Comparison of ENCODE assay signal across 12 mouse cellular contexts in genomic region chr11:95211031-95211425, GRCm38 (mm10). TPM values are rescaled to one million over a fixed set of nuclear protein-coding genes. Genes with fewer than 3 reads are reported as not detected.
DNase-seq lines count a peak whose midpoint lies in the region; ATAC-seq and TF ChIP-seq lines count a peak whose summit lies in the region.
"Had no signal": no experiment of that assay in that cellular context is flagged by ENCODE, and none has a peak within 500 bp of the region (broad histone marks: within the 10 kb centered on the region; RNA-seq: fewer than 3 reads in every experiment).

No protein-coding gene starts in this region.

- no peak for ATAC-seq in heart, embryonic 14.5 days (ENCODE audit: insufficient number of reproducible peaks, insufficient read depth, low FRiP score, low read depth)
- no peak for ATAC-seq in forebrain, postnatal 0 days
- ATAC-seq in liver, embryonic 13.5 days (ENCODE audit: low read depth) = peak; percentile 22; the same call in 1 of the 2 replicates

- peak overlapping the region; percentile 43; the same call in 1 of the 2 replicates for H3K9ac ChIP-seq in heart, embryonic 14.5 days (ENCODE audit: low read length)
- no peak overlapping the region for H3K9ac ChIP-seq in forebrain, postnatal 0 days
- H3K9ac ChIP-seq in liver, embryonic 13.5 days = no peak overlapping the region

- intact Hi-C loops in heart, postnatal 36 days (cut with DNase I) = no loop called here

- H3K4me1 ChIP-seq in heart, embryonic 14.5 days (ENCODE audit: control insufficient read depth in 2 of 2, insufficient read depth in 2 of 2, low read length in 2 of 2) = peaks cover 2 to 8% of the 10 kb centered on the region in 2 experiments; a peak in 3 of 4 replicates
- no peaks in the 10 kb centered on the region for H3K4me1 ChIP-seq in forebrain, postnatal 0 days (ENCODE audit: insufficient read depth)
- peaks cover 5% of the 10 kb centered on the region; the same call in 1 of the 2 replicates for H3K4me1 ChIP-seq in liver, embryonic 13.5 days (replicated peaks)

- no peak for TF ChIP-seq CTCF in forebrain, postnatal 0 days (IDR thresholded peaks at IDR 0.05; ENCODE audit: low read depth)

- no peak for DNase-seq in heart, postnatal 36 days
- peak; percentile 35 for DNase-seq in MN1 (ENCODE audit: low spot score)
- DNase-seq in forebrain, postnatal 0 days = no peak
- DNase-seq in liver, embryonic 13.5 days = no peak
- DNase-seq in cerebellum, adult 18-20 months = no peak
- DNase-seq in frontal cortex, postnatal 25 days (ENCODE audit: low spot score in 2 of 2) = no peak
- no peak for DNase-seq in urinary bladder, adult 18-20 months (ENCODE audit: low spot score in 2 of 2)
- DNase-seq: cerebellum, postnatal 36 days; gastrocnemius, postnatal 36 days had no signal

- 22% methylated on average over 5 of the region's 5 CpGs for WGBS in heart, embryonic 14.5 days
- WGBS in forebrain, postnatal 0 days = 31% methylated on average over 5 of the region's 5 CpGs
- WGBS in liver, embryonic 13.5 days (ENCODE audit: insufficient replicate concordance) = 27% methylated on average over 5 of the region's 5 CpGs

- H3K9me3 ChIP-seq in heart, embryonic 14.5 days (ENCODE audit: control insufficient read depth, low read length) = no peaks in the 10 kb centered on the region
- no peaks in the 10 kb centered on the region for H3K9me3 ChIP-seq in forebrain, postnatal 0 days (ENCODE audit: low read length)
- H3K9me3 ChIP-seq in liver, embryonic 13.5 days (replicated peaks) = no peaks in the 10 kb centered on the region

- no peaks in the 10 kb centered on the region for H3K36me3 ChIP-seq in heart, embryonic 14.5 days (ENCODE audit: control insufficient read depth, insufficient read depth, low read length)
- H3K36me3 ChIP-seq in forebrain, postnatal 0 days (ENCODE audit: insufficient read depth) = no peaks in the 10 kb centered on the region
- H3K36me3 ChIP-seq in liver, embryonic 13.5 days = no peaks in the 10 kb centered on the region

- H3K4me3 ChIP-seq in heart, embryonic 14.5 days (ENCODE audit: control insufficient read depth in 1 of 2, insufficient read depth in 1 of 2, low read depth in 1 of 2, low read length in 2 of 2) = peak overlapping the region in 1 of 2 experiments; percentile 28; a peak in 1 of 4 replicates
- H3K4me3 ChIP-seq in forebrain, postnatal 0 days (ENCODE audit: low read depth, low read length) = no peak overlapping the region
- H3K4me3 ChIP-seq in liver, embryonic 13.5 days (replicated peaks) = no peak overlapping the region

- H3K27me3 ChIP-seq in heart, embryonic 14.5 days (ENCODE audit: control insufficient read depth, insufficient read depth, low read length) = peaks cover 17% of the 10 kb centered on the region
- no peaks in the 10 kb centered on the region for H3K27me3 ChIP-seq in forebrain, postnatal 0 days (ENCODE audit: insufficient read depth, low read length)
- peaks cover 34% of the 10 kb centered on the region; the same call in 1 of the 2 replicates for H3K27me3 ChIP-seq in liver, embryonic 13.5 days

- H3K27ac ChIP-seq in heart, embryonic 14.5 days (replicated peaks in 1 of 2; ENCODE audit: control insufficient read depth in 1 of 2, insufficient read depth in 1 of 2, low read depth in 2 of 2, low read length in 2 of 2) = no peak overlapping the region
- H3K27ac ChIP-seq in forebrain, postnatal 0 days (ENCODE audit: low read depth, low read length) = no peak overlapping the region
- H3K27ac ChIP-seq in liver, embryonic 13.5 days = no peak overlapping the region

- H3K4me2 ChIP-seq in heart, embryonic 14.5 days (ENCODE audit: low read length) = peak overlapping the region; percentile 73
- H3K4me2 ChIP-seq in forebrain, postnatal 0 days (ENCODE audit: low read depth) = peak overlapping the region; percentile 42; the same call in 1 of the 2 replicates
- H3K4me2 ChIP-seq in liver, embryonic 13.5 days = peak overlapping the region; percentile 47; the same call in 1 of the 2 replicates

RNA-seq across cellular contexts. Expression of gene Tac4, which starts 50.3 kb away (rescaled TPM):
- not detected in 2 replicates for polyA plus RNA-seq in heart, embryonic 14.5 days (2014; fragmentation: Nextera tagmentation; extraction: Ambion mirVana)
- not detected for total RNA-seq in heart, postnatal 36 days (2021)
- total RNA-seq in forebrain, postnatal 0 days (2014; rRNA removed) = not detected in 2 replicates
- not detected in 2 replicates for polyA plus RNA-seq in forebrain, postnatal 0 days (2015; fragmentation: Nextera tagmentation; extraction: Ambion mirVana)
- not detected in 2 replicates for polyA plus RNA-seq in liver, embryonic 13.5 days (2015; fragmentation: Nextera tagmentation; extraction: Ambion mirVana)
- total RNA-seq: adrenal gland, postnatal 14 days; gastrocnemius, postnatal 36 days; left cerebral cortex, postnatal 14 days had no signal
